Mouse (Mus musculus) lung, adult 2 months (tissue): Measurements from ENCODE around the gene Ripor2.

Experiments
- CTCF ChIP-seq: fragments of 200-500 bp; IDR thresholded peaks from 2 replicates; pipeline ENCODE4 v1.5.1; 2011; ENCODE audit warnings: mild to moderate bottlenecking, low read length, control low read depth; ENCODE audit not compliant: insufficient read depth
- POLR2A ChIP-seq: fragments of 200-500 bp; IDR thresholded peaks from 2 replicates; pipeline ENCODE4 v1.6.1; 2011; ENCODE audit warnings: low read depth, mild to moderate bottlenecking, control low read depth, low read length, borderline replicate concordance; ENCODE audit errors: extremely low read depth

DNA sequence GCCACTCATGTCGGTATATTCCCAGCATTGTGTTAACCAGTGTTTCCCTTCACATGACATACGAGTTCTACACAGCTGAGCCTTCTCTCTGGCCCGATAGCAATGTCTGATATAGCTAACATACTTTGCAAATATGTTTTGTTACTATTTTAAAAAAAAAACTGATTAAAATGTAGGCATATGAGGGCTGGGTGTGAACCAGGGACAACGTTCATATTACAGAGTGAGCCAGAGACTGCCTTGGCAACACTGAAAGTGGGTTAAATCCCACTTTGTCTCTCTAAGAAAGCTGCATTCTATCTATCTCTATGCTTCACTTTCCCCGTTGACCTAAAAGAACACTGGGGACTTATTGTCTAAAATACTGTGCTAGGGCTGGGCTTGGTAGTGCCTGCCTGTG, 147.1 kb downstream of the Ripor2 start:
- TF ChIP-seq CTCF (no peak), POLR2A (no peak)
